Mouse (Mus musculus): Measurements from ENCODE around the gene Ptprt.

DNA sequence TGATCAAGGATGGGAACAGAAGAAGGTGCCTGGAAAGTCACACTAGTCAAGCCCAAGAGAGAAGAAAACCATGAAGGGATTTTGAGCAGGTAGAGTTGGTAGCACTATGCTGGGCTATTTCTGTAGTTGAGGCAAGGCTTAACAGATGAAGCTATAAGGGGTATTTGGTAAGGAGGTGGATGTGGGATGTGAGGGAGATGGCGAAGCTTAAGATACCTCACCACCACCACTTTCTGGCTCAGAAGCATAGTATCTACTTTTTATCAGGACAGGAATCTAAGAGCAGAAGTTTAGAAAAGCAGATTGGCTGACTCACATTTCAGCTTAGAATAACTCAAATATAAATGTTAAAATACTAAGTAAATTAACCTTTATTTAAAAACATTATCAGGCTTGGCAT, 802.1 kb downstream of the Ptprt start:
- no peak for TF ChIP-seq CTCF (conservative IDR thresholded peaks at IDR 0.05; ENCODE audit: insufficient read depth, insufficient read length, low read depth, low read length)
- no peak for TF ChIP-seq POLR2A (IDR thresholded peaks at IDR 0.05; ENCODE audit: low read depth, low read length)

All from kidney, adult 2 months (tissue).